Mouse (Mus musculus): ENCODE measurements around the gene Nhej1. TPM values are rescaled to one million over a fixed set of nuclear protein-coding genes. Genes with fewer than 3 reads are reported as not detected.
A peak's percentile ranks its signal among the peaks of the same experiment; 100 is the strongest.

Nhej1 gene
- polyA plus RNA-seq, 1 experiment from 2014 or later: 11.0 TPM

GRCm38 (mm10) chr1:75158990-75159389 lies 34.0 kb upstream of the Nhej1 start:
- Histone ChIP-seq H3K27ac (no peak overlapping the region), H3K9me3 (replicated peaks; ENCODE audit: low read length) (no peaks in the 10 kb centered on the region), H3K9ac (ENCODE audit: low read depth, low read length) (no peak overlapping the region), H3K4me2 (ENCODE audit: low read length) (no peak overlapping the region), H3K4me3 (replicated peaks; ENCODE audit: low read depth, low read length) (no peak overlapping the region), H3K4me1 (replicated peaks; ENCODE audit: insufficient read depth, low read length) (no peaks in the 10 kb centered on the region), H3K27me3 (ENCODE audit: insufficient read depth, low read length) (no peaks in the 10 kb centered on the region), H3K36me3 (ENCODE audit: insufficient read depth, low read length) (no peaks in the 10 kb centered on the region)
- ATAC-seq (replicated peaks; ENCODE audit: low FRiP score, low read depth) (no peak), DNase-seq (ENCODE audit: low spot score) (no peak)
- TF ChIP-seq CTCF (IDR thresholded peaks at IDR 0.05; ENCODE audit: low read depth): no peak

DNA sequence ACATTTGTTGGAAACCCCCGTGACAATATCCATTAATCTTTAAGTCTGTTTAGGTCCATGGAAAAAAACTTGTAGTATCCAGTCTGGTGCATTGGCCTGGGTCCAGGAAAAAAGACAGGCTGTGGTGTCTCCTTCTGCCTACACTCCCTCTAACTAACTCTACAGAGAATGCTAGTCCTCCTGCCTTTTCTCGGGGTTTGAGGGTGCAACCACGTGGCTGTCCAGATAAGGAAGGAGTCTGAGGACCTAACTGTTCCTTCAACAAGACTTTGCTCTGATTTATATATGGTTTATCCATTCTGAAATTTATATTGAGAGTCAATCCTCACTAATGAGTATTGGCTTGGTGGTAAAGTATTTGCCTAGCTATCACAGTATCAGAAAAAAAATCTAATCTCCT lies 30.8 kb upstream of the Nhej1 start:
- H3K9me3 ChIP-seq (replicated peaks; ENCODE audit: low read length): no peaks in the 10 kb centered on the region
- no peaks in the 10 kb centered on the region for H3K36me3 ChIP-seq (ENCODE audit: insufficient read depth, low read length)
- TF ChIP-seq CTCF (IDR thresholded peaks at IDR 0.05; ENCODE audit: low read depth): no peak
- DNase-seq (ENCODE audit: low spot score) (no peak), ATAC-seq (replicated peaks; ENCODE audit: low FRiP score, low read depth) (no peak)
- no peaks in the 10 kb centered on the region for H3K27me3 ChIP-seq (ENCODE audit: insufficient read depth, low read length)
- WGBS: 56% methylated on average over 3 of the region's 3 CpGs
- H3K4me3 ChIP-seq (replicated peaks; ENCODE audit: low read depth, low read length): no peak overlapping the region
- no peak overlapping the region for H3K4me2 ChIP-seq (ENCODE audit: low read length)
- no peak overlapping the region for H3K9ac ChIP-seq (ENCODE audit: low read depth, low read length)
- H3K27ac ChIP-seq: no peak overlapping the region
- H3K4me1 ChIP-seq (replicated peaks; ENCODE audit: insufficient read depth, low read length): no peaks in the 10 kb centered on the region

DNA sequence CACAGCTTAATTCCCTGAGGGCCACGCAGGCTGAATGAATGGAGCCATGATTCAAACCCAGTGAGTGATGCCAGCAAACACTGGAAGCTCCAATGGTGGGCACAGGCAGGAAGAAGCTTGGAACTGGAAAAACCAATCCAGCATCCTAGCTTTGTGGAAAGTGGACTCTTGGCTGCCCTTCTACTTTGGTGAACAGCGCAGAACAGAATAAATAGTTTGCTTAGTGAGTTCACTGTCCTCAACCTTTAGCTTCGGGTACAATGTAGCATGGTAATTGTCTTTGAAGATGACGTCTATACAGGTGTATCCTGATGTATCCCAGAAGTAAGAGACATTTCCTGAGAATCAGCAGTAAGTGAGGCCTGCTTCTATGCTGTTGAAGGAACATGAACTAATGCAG lies 23.7 kb upstream of the Nhej1 start:
- Histone ChIP-seq H3K4me2 (ENCODE audit: low read length) (no peak overlapping the region), H3K27me3 (ENCODE audit: insufficient read depth, low read length) (no peaks in the 10 kb centered on the region), H3K9me3 (replicated peaks; ENCODE audit: low read length) (no peaks in the 10 kb centered on the region), H3K27ac (no peak overlapping the region), H3K4me1 (replicated peaks; ENCODE audit: insufficient read depth, low read length) (peaks cover 1% of the 10 kb centered on the region; the same call in 1 of the 2 replicates), H3K36me3 (ENCODE audit: insufficient read depth, low read length) (peaks cover 36% of the 10 kb centered on the region), H3K9ac (ENCODE audit: low read depth, low read length) (no peak overlapping the region), H3K4me3 (replicated peaks; ENCODE audit: low read depth, low read length) (no peak overlapping the region)
- 93% methylated on average over 4 of the region's 4 CpGs for WGBS
- ATAC-seq (replicated peaks; ENCODE audit: low FRiP score, low read depth) (no peak), DNase-seq (ENCODE audit: low spot score) (no peak)
- no peak for TF ChIP-seq CTCF (IDR thresholded peaks at IDR 0.05; ENCODE audit: low read depth)

- 82% methylated on average over 7 of the region's 7 CpGs for WGBS
- H3K27me3 ChIP-seq (ENCODE audit: insufficient read depth, low read length): no peaks in the 10 kb centered on the region
- H3K4me3 ChIP-seq (replicated peaks; ENCODE audit: low read depth, low read length): no peak overlapping the region
- DNase-seq (ENCODE audit: low spot score) (no peak), ATAC-seq (replicated peaks; ENCODE audit: low FRiP score, low read depth) (no peak)
- H3K4me2 ChIP-seq (ENCODE audit: low read length): no peak overlapping the region
- no peak overlapping the region for H3K27ac ChIP-seq
- H3K4me1 ChIP-seq (replicated peaks; ENCODE audit: insufficient read depth, low read length): peaks cover 7% of the 10 kb centered on the region; the same call in 1 of the 2 replicates
- peaks cover 36% of the 10 kb centered on the region for H3K36me3 ChIP-seq (ENCODE audit: insufficient read depth, low read length)
- no peaks in the 10 kb centered on the region for H3K9me3 ChIP-seq (replicated peaks; ENCODE audit: low read length)
- no peak for TF ChIP-seq CTCF (IDR thresholded peaks at IDR 0.05; ENCODE audit: low read depth)
- H3K9ac ChIP-seq (ENCODE audit: low read depth, low read length): no peak overlapping the region
These were observed 22.6 kb upstream of the Nhej1 start for GRCm38 (mm10) chr1:75147411-75148135.

DNA sequence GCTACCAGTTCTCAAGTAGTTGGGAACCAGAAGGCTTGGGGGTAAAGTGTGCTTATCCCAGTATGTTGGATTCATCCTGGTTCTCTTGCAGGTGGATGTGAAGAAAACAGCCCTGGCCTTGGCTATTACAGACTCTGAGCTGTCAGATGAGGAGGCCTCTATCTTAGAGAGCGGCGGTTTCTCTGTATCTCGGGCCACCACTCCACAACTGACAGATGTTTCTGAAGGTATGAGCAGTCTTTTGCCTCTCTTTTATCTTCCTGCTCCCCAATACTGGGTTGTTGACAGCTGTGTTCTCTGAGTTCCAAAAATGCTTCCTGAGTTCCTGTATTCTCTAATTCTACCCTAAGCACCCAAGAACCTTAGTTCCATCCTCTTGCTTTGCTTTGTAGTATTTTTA lies 20.6 kb upstream of the Nhej1 start:
- H3K36me3 ChIP-seq (ENCODE audit: insufficient read depth, low read length): peaks cover 36% of the 10 kb centered on the region
- no peaks in the 10 kb centered on the region for H3K27me3 ChIP-seq (ENCODE audit: insufficient read depth, low read length)
- DNase-seq (ENCODE audit: low spot score) (no peak), ATAC-seq (replicated peaks; ENCODE audit: low FRiP score, low read depth) (no peak)
- no peak for TF ChIP-seq CTCF (IDR thresholded peaks at IDR 0.05; ENCODE audit: low read depth)
- H3K9ac ChIP-seq (ENCODE audit: low read depth, low read length): no peak overlapping the region
- no peak overlapping the region for H3K4me2 ChIP-seq (ENCODE audit: low read length)
- peaks cover 11% of the 10 kb centered on the region; the same call in 1 of the 2 replicates for H3K4me1 ChIP-seq (replicated peaks; ENCODE audit: insufficient read depth, low read length)
- H3K9me3 ChIP-seq (replicated peaks; ENCODE audit: low read length): no peaks in the 10 kb centered on the region
- H3K27ac ChIP-seq: no peak overlapping the region
- no peak overlapping the region for H3K4me3 ChIP-seq (replicated peaks; ENCODE audit: low read depth, low read length)
- WGBS: 96% methylated on average over 3 of the region's 3 CpGs

GRCm38 (mm10) chr1:75142301-75143261 lies 17.6 kb upstream of the Nhej1 start, which contains the start of the genes Cnppd1 and Retreg2:
Cnppd1 (minus strand) TSS chr1:75142711.
Retreg2 (plus strand) TSS chr1:75142778.
- TF ChIP-seq CTCF (IDR thresholded peaks at IDR 0.05; ENCODE audit: low read depth): peak; percentile 60
- DNase-seq (ENCODE audit: low spot score) (peak; percentile 95), ATAC-seq (replicated peaks; ENCODE audit: low FRiP score, low read depth) (peak; percentile 87)
- H3K4me1 ChIP-seq (replicated peaks; ENCODE audit: insufficient read depth, low read length): peaks cover 14% of the 10 kb centered on the region; the same call in 1 of the 2 replicates
- H3K27me3 ChIP-seq (ENCODE audit: insufficient read depth, low read length): no peaks in the 10 kb centered on the region
- H3K9me3 ChIP-seq (replicated peaks; ENCODE audit: low read length): no peaks in the 10 kb centered on the region
- H3K36me3 ChIP-seq (ENCODE audit: insufficient read depth, low read length): peaks cover 32% of the 10 kb centered on the region
- H3K9ac ChIP-seq (ENCODE audit: low read depth, low read length): peak within 1 kb of the TSS; percentile 85
- peak within 1 kb of the TSS; percentile 73 for H3K4me3 ChIP-seq (replicated peaks; ENCODE audit: low read depth, low read length)
- H3K4me2 ChIP-seq (ENCODE audit: low read length): peak within 1 kb of the TSS; percentile 88
- peak within 1 kb of the TSS; percentile 97 for H3K27ac ChIP-seq
- WGBS: under 1% methylated on average over 80 of the region's 91 CpGs
